Mouse (Mus musculus) megakaryocyte-erythroid progenitor cell, adult 5 weeks (primary cell): ENCODE results near the gene Ctu1. TPM values are rescaled to one million over a fixed set of nuclear protein-coding genes. Genes with fewer than 3 reads are reported as not detected.

Experiments used
- polyA plus RNA-seq: library from polyadenylated mRNA; stranded (reverse); fragments of >175 nt; gene quantifications from 2 replicates; pipeline ENCODE4 v1.2.3, GENCODE M21; 2012

Ctu1 gene
- 18.6 and 19.4 TPM in 2 replicates for polyA plus RNA-seq

DNA sequence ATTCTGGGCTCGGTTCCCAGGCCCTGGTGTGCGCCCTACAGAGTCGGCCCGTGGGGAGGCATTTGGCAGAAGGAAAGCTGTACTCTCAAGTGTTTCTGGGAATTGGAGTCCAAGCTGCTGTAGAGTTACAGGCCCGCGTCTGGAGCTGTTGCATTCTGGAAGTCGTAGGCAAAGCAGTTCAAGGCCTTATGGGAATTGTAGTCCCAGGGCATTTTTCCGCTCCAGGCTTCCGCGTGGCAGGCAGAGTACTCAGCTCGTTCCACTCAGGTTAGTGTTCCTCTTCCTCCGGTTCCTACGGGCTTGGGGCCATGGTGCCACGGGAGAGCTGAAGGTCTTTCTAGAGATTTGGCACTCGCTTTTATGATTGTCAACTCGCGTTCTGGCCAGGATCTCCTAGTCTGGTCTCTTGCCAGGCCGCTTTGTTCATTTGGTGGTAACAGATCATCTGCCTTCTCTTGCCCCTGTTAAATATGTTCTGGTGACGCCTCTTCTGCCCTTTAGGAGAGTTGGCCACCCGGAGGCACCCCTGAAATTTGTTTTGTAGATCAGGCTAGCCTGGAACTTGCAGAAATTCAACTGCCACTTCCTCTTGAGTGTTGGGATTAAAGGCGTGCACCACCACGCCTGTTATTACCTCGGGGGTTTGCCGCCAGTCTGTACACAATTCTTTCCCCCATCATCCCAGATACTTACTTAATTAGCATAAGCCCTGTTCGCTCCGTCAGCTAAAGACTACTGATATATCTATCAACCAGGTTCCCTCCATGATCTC is at the start of gene Ctu1:
TSS of gene Ctu1 (plus strand) at position 208 of the 772 bp plus-strand sequence.

DNA sequence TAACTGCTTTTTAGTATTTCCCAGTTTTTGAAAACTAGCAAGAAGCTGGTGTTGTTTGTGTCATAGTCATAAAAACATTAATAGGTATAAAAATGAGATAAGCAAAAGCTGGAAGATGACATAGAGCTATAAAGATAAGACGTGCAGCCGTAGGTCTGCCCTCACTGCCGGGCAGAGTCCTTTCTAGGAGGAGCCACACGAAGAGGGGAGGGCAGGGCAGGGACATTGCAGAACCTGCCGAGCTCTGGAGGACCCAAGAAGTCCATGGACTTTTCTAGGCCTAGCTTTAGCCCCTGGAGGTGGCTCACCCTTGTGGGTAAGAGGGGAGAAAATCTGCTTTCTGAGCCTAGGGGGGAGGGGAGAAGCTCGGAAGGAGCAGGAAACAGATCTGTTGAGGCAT is 37.3 kb upstream of the Ctu1 start, which contains the start of gene Ceacam18:
TSS of gene Ceacam18 (plus strand) at position 208 of the 400 bp plus-strand sequence.

GRCm38 (mm10) chr7:43660002-43660401 is 11.8 kb upstream of the Ctu1 start, which contains the start of gene Siglece:
Siglece (minus strand) TSS chr7:43660161.

GRCm38 (mm10) chr7:43690118-43690517 is 18.3 kb downstream of the Ctu1 start, which contains the start of gene Klk14:
Klk14 (plus strand) TSS chr7:43690418.

DNA sequence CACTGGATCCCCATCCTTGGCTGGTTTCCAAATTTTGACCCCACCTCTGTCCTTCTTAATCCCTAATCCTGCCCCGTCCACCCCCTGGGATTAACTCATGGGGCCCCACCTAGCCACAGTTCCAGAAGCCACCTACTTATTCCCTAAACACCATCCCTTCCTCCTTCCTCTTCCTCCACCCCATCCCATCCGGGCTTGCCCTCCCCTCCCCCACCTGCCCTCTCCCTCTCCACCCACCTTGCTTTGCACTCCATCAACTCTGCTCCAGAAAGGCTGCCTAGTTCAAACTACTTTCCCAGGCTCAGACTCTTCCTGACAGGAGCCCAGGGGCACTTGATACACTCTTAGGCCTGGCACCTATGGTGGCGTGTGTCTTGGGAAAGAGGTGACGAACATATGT is 40.5 kb downstream of the Ctu1 start, which contains the start of gene Klk13:
TSS of gene Klk13 (plus strand) at position 301 of the 400 bp plus-strand sequence.

Other genes with a start within 250 kb of the Ctu1 start
- 3.0 and 3.5 TPM in 2 replicates for gene Lim2, start 244.3 kb upstream of the Ctu1 start, polyA plus RNA-seq
- 20.5 and 36.9 TPM in 2 replicates for gene Nkg7, start 234.9 kb upstream of the Ctu1 start, polyA plus RNA-seq
- gene Cldnd2, start 231.2 kb upstream of the Ctu1 start, polyA plus RNA-seq, result 0.26 TPM in 1 of 2 replicates, not detected in the other
- gene Etfb, start 227.9 kb upstream of the Ctu1 start, polyA plus RNA-seq, result 228 and 243 TPM in 2 replicates
- 0.39 and 0.93 TPM in 2 replicates for gene Gm45233, start 227.9 kb upstream of the Ctu1 start, polyA plus RNA-seq
- gene Vsig10l, start 208.9 kb upstream of the Ctu1 start, polyA plus RNA-seq, result 21.8 and 23.6 TPM in 2 replicates
- 0.09 TPM in 1 of 2 replicates, not detected in the other for gene Iglon5, start 181.9 kb upstream of the Ctu1 start, polyA plus RNA-seq
- 0.05 and 0.07 TPM in 2 replicates for gene 4931406B18Rik, start 166.1 kb upstream of the Ctu1 start, polyA plus RNA-seq
- gene Cd33, start 127.6 kb upstream of the Ctu1 start, polyA plus RNA-seq, result 3.4 and 4.1 TPM in 2 replicates
- gene Zfp658, start 109.8 kb upstream of the Ctu1 start, polyA plus RNA-seq, result 0.25 and 0.46 TPM in 2 replicates
- 0.04 and 0.14 TPM in 2 replicates for gene Zfp719, start 92.4 kb upstream of the Ctu1 start, polyA plus RNA-seq
- not detected in 2 replicates for gene Zfp819, start 64.8 kb upstream of the Ctu1 start, polyA plus RNA-seq
- not detected in 2 replicates for gene Ceacam18, start 37.3 kb upstream of the Ctu1 start, polyA plus RNA-seq
- gene Siglece, start 11.9 kb upstream of the Ctu1 start, polyA plus RNA-seq, result 0.99 and 3.2 TPM in 2 replicates
- not detected in 2 replicates for gene Klk14, start 18.4 kb downstream of the Ctu1 start, polyA plus RNA-seq
- gene Klk13, start 40.6 kb downstream of the Ctu1 start, polyA plus RNA-seq, result not detected in 2 replicates
- not detected in 2 replicates for gene Klk12, start 96.9 kb downstream of the Ctu1 start, polyA plus RNA-seq
- gene Klk11, start 102.6 kb downstream of the Ctu1 start, polyA plus RNA-seq, result not detected in 2 replicates
- gene Klk10, start 109.0 kb downstream of the Ctu1 start, polyA plus RNA-seq, result 0.06 TPM in 1 of 2 replicates, not detected in the other
- gene Klk9, start 119.9 kb downstream of the Ctu1 start, polyA plus RNA-seq, result not detected in 2 replicates
- 25.3 and 55.0 TPM in 2 replicates for gene Klk8, start 125.6 kb downstream of the Ctu1 start, polyA plus RNA-seq
- gene Klk7, start 139.3 kb downstream of the Ctu1 start, polyA plus RNA-seq, result not detected in 2 replicates
- gene Klk6, start 152.5 kb downstream of the Ctu1 start, polyA plus RNA-seq, result not detected in 2 replicates
- not detected in 2 replicates for gene Klk5, start 170.0 kb downstream of the Ctu1 start, polyA plus RNA-seq
- not detected in 2 replicates for gene Klk4, start 209.1 kb downstream of the Ctu1 start, polyA plus RNA-seq